Mouse (Mus musculus) left cerebral cortex, adult 11 months (tissue): ENCODE data around the gene Vmn1r155.
"Not testable (repeated sequence)": the region's sequence is repeated elsewhere in the genome, so short reads cannot be mapped to it uniquely, and the experiment has no call there.

Source experiments
- DNase-seq: peaks from one replicate; pipeline ENCODE4 v3.0.0; 2022; ENCODE audit warnings: low spot score

The Vmn1r155 gene

DNA sequence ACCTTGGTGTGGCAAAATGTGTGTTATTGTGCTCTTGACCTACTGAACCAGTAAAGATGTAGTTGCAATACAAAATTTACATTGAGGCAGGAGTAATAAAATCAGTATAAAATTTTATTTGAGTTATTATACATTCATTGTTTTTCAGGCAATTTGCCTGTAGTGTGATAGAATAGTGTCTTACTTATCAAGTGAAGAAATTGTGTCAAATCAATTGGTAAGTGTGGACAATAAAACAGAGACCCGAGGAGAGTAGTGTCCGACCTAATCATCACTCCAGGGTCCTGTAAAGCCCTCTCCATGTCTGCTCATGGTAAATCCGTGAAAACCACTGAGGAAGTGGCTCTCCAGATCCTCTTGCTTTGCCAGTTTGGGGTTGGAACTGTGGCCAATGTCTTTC, at the start of gene Vmn1r155:
Vmn1r155 (plus strand) TSS at position 301 of the 400 bp plus-strand sequence.
- DNase-seq: not testable (repeated sequence)

- DNase-seq: not testable (repeated sequence)
Measured at GRCm38 (mm10) chr7:22692217-22692616, 34.4 kb downstream of the Vmn1r155 start, which contains the start of gene Gm8693. Gene Gm8693 (minus strand): TSS chr7:22692317.
